Mouse (Mus musculus) heart, adult 9 months (tissue): ENCODE measurements at regions not wholly inside any gene's neighbourhood (a gene's known extent, or its start where the extent isn't known, plus 50 kb on each side); places are given as distances from the start of the nearest gene placed in this dataset.

Experiments used
- DNase-seq, 2 experiments: peaks; one replicate each; pipeline ENCODE4 v3.0.0; 2022; ENCODE audit warnings: low spot score in 2 of 2

DNA sequence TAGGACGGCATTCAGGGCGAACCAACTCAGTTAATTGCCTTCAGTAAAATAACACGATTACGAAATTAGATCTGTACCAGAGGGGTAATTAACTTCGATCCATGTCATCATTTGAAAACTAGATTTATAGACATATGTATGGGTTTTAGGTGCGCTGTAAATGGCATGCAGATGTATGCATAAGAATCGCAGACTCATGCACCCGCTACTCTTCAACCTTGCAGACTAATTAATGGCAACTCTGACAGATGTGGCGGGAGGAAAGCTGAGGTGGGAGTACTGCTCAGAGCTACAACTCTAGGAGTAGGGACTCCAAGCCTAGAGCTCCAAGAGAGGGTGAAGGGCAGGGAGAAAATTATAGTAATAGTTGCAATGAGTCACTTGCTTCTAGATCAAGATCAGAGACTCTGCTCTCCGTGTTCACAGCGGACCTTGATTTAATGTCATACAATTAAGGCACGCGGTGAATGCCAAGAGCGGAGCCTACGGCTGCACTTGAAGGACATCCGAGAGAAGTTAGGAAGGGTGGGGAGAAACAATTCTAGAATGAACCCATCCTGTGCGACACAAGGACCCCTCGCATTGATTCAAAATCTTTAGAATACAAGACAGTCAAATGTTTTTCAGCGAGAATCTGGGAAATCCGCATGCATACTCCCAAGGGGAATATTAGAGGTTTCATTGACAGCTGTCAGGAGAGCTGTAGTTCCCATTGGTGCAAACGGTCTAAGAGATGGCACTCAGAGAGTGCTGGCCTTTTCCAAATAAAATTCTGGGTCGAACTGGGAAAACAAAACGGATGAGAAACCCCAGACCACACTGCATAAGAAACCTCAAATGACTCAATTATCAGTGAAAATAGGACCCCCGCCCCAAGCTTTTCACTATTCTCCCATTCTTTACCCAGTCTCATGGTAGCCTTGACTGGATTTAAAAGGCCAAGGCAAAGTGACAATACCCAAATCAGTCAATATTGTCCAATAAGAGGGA lies 152.6 kb upstream of the Cypt12 start:
- no peak for DNase-seq

DNA sequence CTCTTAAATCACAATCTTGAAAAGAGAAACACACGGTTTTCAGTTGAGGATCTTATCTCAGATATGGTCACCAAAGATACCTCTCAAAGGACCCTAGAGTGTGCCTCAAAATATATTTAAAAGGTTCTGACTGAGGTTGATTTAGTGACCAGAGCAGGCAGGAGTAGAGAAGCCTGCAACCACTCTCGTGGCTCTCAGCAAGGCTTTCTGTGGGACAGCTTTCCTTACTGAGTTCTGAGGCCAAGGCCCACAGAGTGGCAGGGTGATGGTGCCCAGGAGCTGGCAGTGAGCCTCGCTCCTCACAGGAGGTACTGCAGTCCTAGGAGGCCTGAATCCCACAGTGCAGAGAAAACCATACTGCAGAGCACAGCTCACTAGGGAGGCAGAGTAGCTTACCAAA lies 151.4 kb upstream of the Cypt12 start:
- DNase-seq: no peak

DNA sequence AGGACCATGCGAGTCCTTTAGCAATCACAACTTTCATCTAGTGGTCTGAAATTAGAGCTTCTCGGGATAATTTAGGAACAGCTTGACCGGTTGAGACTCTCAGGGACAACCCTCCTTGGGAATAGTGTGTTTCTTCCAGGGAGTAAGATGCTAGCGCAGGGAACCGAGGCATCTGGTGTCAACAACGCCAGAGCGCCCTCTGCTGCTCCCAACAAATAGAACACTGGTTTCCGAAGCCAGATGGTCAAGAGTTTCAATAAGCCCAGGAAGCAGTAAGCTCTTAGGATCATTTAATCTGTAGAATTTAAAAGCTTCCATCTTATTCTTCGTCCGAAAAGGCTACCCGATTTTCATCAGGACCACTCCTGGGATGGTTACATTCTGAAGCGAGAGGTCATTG lies 149.8 kb upstream of the Cypt12 start:
- no peak for DNase-seq

DNA sequence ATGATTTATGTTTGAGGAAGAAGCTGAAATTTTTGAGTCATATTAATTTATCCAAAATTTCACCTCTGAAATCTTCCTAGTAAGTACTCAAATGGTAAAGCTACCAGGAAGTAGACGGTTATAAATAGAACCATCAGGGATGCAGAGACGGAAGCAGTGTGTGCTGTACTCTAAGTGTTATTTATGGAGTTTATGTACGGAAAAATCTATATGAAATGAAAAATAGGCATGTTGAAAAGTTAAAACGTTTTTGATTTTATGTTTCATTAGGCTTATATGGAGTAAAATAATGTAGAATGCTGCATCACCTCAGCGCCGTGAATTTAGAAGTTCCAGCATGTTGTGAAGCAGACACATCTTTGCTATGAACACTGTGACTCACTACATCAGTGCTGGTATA lies 149.1 kb upstream of the Cypt12 start:
- DNase-seq: no peak

DNA sequence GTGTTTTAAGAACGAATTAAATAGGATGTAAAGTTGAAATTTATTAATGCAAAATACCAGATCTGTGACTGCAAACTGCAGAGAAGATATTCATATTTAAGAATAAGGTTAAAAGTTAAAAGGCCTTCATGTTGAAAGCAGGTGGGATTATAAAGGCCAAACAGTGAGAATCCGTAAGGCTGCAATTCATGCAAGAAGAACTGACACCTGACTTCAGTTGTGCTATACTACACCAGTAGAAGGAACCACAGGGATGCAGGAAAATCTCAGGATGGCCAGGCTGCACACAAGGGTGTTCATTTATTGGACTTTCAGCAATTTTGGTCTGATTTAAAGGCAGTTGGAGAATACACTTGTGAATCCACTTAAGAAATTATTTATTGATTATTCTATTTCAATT lies 147.4 kb upstream of the Cypt12 start:
- no peak for DNase-seq

DNA sequence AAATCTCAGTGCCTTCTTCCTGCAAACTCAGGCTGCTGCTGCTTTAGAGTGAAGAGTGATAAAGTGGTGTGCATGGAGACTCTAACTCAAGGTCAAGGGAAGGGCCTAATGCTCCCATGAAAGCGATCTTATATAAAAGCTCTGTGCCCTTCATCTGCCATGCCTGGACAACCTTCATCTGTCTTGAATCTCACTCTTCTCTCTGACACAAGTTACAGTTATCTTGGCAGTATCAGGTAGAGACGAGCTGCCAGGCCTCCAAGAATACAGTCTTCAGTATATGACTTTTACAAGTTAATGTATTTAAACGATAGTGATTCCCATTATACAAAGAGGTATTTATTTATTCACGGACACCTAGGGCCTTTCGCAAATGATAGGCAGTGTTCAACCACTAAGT lies 146.7 kb upstream of the Cypt12 start:
- DNase-seq: no peak

DNA sequence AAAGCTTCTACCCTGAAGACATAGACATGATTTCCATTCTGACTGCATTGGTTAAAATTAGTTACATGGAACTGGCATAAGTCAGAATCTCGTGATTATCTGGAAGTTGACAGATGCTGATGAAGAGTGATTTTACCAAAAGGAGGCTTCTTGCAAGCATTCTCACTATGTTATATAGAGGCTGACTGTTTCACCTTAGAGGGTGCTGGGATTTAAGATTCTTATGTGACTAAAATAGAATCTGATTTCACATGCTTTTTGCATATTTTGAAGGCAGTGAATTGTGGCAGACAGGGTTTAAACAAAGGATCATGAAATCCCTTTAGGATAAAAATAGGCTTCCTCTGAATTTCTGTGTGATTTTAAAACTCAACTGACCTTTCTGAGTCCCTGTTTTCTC lies 143.0 kb upstream of the Cypt12 start:
- no peak for DNase-seq

GRCm38 (mm10) chr3:17811290-17811689 lies 136.9 kb upstream of the Cypt12 start:
- DNase-seq: no peak

DNA sequence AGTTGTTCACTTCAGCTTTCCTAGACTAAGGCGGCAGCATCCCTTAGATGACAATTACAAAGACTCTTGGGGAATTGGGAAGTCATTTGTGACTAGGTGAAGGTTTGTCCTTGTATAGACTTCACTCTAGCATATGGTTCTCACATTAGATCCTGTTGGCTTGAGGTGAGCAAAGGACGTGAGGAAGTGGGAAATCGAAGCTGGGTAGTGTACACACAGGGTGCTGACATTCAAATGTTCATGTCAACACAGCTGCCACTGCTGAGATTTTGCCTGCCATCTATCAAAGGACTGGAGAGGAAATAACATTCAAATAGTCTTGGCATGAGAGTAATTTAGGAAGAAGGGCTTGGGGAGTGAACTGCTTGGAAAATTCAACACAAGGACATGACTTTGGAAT lies 124.0 kb upstream of the Cypt12 start:
- DNase-seq: no peak

DNA sequence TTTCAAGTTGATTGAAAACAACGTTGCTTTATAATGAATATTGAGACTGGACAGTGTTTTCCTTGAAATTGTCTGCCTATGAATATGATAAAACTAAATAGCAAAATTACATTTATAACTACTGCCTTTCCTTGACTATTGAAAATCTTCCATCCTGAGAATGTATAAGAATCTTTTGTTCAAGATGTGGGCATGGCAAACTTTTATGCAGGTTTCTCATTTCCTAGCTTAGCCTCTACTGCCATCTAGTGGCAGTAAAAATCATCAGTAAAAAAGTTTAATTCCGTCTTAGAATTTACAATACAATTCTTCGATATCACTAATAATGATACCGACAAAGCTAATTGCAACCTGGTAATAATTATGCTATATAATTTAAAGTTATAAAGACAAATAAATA lies 123.5 kb upstream of the Cypt12 start:
- no peak for DNase-seq

DNA sequence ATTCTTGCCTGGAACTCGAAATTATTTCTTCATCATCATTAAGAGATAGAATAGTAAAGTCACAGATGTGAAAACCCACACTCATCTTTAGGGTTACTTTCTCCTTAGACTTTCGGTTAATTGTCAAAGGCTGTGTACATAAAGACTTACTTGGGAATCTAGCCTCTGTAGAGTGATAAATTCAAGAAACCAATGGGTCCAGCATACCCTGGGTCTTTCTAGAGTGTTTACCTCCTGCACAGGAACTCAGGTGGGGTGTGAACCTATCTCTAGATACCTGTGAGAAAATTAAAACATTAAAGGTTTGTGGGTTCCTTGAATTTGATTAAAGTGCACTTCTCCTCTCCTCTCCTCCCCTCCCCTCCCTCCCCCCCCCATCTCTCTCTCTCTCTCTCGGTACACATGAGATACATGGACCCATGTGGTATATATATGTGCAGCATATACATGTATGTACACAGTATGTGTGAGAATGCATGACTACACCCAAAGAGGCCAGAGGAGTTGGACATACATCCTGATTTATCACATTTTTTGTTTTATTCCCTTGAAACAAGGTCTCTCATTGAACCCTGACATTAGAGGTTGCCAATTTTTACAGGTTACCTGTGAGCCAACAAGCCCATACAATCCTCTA lies 122.8 kb upstream of the Cypt12 start:
- no peak for DNase-seq

DNA sequence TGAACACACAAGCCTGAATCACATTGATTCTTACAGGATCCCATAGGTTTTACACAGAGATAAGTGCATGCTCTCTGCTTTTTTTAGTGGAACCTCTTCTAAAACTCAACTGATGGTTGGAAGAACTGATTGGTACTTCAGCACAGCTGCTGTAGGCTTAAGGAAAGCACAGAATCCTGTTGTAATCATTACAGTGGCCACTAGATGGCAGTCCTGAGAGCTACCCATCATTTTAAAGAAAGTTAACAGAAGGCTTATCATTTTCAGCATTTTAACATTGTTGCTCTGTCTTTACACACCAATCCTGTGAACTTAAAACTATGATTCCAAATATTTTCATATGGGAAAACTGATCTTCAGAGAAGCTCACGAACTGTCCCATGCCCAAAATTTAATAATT lies 113.5 kb upstream of the Cypt12 start:
- peak in 1 of 2 experiments; percentile 13 for DNase-seq

- no peak for DNase-seq
Measured at GRCm38 (mm10) chr3:17847609-17848008, 100.6 kb upstream of the Cypt12 start.

GRCm38 (mm10) chr3:17848181-17848580 lies 100.0 kb upstream of the Cypt12 start:
- no peak for DNase-seq

DNA sequence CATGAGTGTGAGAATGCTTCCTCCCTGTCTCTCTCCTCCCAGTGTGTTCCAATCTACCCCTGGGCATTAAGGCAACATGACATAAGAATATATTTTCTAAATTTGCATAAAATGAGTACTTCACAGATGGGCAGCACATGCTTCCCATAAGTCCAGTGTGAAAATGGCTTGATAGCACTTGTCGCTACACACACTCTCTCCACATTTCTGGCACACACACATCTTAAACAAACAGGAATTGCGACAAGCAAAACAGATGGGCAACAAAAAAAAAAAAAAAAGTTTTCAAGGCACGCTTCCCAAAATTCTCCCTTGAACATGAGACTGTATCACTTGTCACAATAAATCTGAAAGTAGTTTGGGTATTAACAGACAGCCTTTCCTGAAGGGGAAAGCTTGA lies 85.8 kb upstream of the Cypt12 start:
- DNase-seq: no peak

- DNase-seq: no peak
Measured at GRCm38 (mm10) chr3:17865112-17865511, 83.1 kb upstream of the Cypt12 start.

- no peak for DNase-seq
Measured at GRCm38 (mm10) chr3:17870895-17871482, 77.2 kb upstream of the Cypt12 start.

DNA sequence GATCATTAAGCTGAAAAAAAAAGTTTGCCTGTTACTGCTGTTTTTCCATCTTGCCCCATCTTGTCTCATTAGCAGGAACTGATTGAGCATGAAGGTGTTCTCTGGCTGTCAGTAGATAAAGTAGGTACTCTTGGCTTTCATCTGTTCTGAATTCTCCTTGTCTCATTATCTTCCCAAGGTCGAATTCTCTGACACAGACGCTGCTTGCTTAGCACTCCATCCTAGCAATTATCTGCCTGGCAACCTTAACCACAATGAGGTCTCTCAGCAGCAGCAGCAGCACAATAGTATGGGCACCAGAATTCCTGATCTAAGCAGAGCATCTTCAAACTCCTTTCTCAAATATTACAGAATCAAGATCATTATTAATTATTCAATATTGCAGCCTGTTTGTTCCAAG lies 52.3 kb upstream of the Cypt12 start:
- no peak for DNase-seq

GRCm38 (mm10) chr3:17896756-17897155 lies 51.5 kb upstream of the Cypt12 start:
- DNase-seq: no peak
